Mouse (Mus musculus): ENCODE results near the gene Dnajc4. TPM values are rescaled to one million over a fixed set of nuclear protein-coding genes. Genes with fewer than 3 reads are reported as not detected.
A peak's percentile ranks its signal among the peaks of the same experiment; 100 is the strongest.

Gene Dnajc4
- polyA plus RNA-seq, 1 experiment = 12.2 TPM

- no peak for TF ChIP-seq USF1 (IDR thresholded peaks at IDR 0.05; ENCODE audit: low read depth)
- TF ChIP-seq MYOG (IDR thresholded peaks at IDR 0.05; ENCODE audit: control insufficient read depth, extremely low read depth, insufficient read length) = no peak
- TF ChIP-seq CEBPB (IDR thresholded peaks at IDR 0.05; ENCODE audit: low read depth) = no peak
- no peak for TF ChIP-seq FOSL1 (IDR thresholded peaks at IDR 0.05; ENCODE audit: insufficient read depth, low read length, poor library complexity, severe bottlenecking)
- no peak for TF ChIP-seq MYOD1 (IDR thresholded peaks at IDR 0.05; ENCODE audit: control insufficient read depth, insufficient read length, low read depth)
- no peak for TF ChIP-seq CTCF (IDR thresholded peaks at IDR 0.05; ENCODE audit: control insufficient read depth, insufficient read depth, insufficient read length)
- TF ChIP-seq MAX (IDR thresholded peaks at IDR 0.05) = no peak
- Histone ChIP-seq H3K27me3 (ENCODE audit: control insufficient read depth, insufficient read depth, insufficient read length) (no peaks in the 10 kb centered on the region), H3K36me3 (ENCODE audit: control insufficient read depth, insufficient read depth) (peaks cover 37% of the 10 kb centered on the region), H3ac (ENCODE audit: control insufficient read depth, insufficient read length, low read depth) (peak overlapping the region; percentile 16), H3K79me3 (ENCODE audit: low read depth) (peaks cover 31% of the 10 kb centered on the region), H3K4me3 (ENCODE audit: insufficient read depth, poor library complexity, severe bottlenecking) (no peak overlapping the region), H3K79me2 (ENCODE audit: control insufficient read depth, insufficient read depth) (peaks cover 54% of the 10 kb centered on the region)
Measured at GRCm38 (mm10) chr19:6977759-6978638, 14.4 kb downstream of the Dnajc4 start.

- peaks cover 27% of the 10 kb centered on the region for H3K36me3 ChIP-seq (ENCODE audit: control insufficient read depth, insufficient read depth)
- H3ac ChIP-seq (ENCODE audit: control insufficient read depth, insufficient read length, low read depth) = peak within 1 kb of the TSS; percentile 90
- H3K4me3 ChIP-seq (ENCODE audit: insufficient read depth, poor library complexity, severe bottlenecking) = peak within 1 kb of the TSS; percentile 99
- H3K79me3 ChIP-seq (ENCODE audit: low read depth) = peaks cover 31% of the 10 kb centered on the region
- peaks cover 58% of the 10 kb centered on the region for H3K79me2 ChIP-seq (ENCODE audit: control insufficient read depth, insufficient read depth)
- TF ChIP-seq CTCF (IDR thresholded peaks at IDR 0.05; ENCODE audit: control insufficient read depth, insufficient read depth, insufficient read length) (peak; percentile 29), MYOG (IDR thresholded peaks at IDR 0.05; ENCODE audit: control insufficient read depth, extremely low read depth, insufficient read length) (no peak), MYOD1 (IDR thresholded peaks at IDR 0.05; ENCODE audit: control insufficient read depth, insufficient read length, low read depth) (peak; percentile 96), USF1 (IDR thresholded peaks at IDR 0.05; ENCODE audit: low read depth) (no peak), FOSL1 (IDR thresholded peaks at IDR 0.05; ENCODE audit: insufficient read depth, low read length, poor library complexity, severe bottlenecking) (no peak), CEBPB (IDR thresholded peaks at IDR 0.05; ENCODE audit: low read depth) (peak; percentile 79), MAX (IDR thresholded peaks at IDR 0.05) (no peak)
- no peaks in the 10 kb centered on the region for H3K27me3 ChIP-seq (ENCODE audit: control insufficient read depth, insufficient read depth, insufficient read length)
Measured at GRCm38 (mm10) chr19:6975537-6976521, 16.5 kb downstream of the Dnajc4 start, which contains the start of gene Plcb3. Gene Plcb3 (minus strand): TSS chr19:6976470.

GRCm38 (mm10) chr19:6974211-6975205 lies 17.9 kb downstream of the Dnajc4 start, which contains the start of gene Ppp1r14b:
Gene Ppp1r14b (plus strand): TSS chr19:6974968.
- no peak for TF ChIP-seq FOSL1 (IDR thresholded peaks at IDR 0.05; ENCODE audit: insufficient read depth, low read length, poor library complexity, severe bottlenecking)
- peak; percentile 4 for TF ChIP-seq MAX (IDR thresholded peaks at IDR 0.05)
- peak; percentile 87 for TF ChIP-seq USF1 (IDR thresholded peaks at IDR 0.05; ENCODE audit: low read depth)
- peaks cover 31% of the 10 kb centered on the region for H3K79me3 ChIP-seq (ENCODE audit: low read depth)
- peaks cover 55% of the 10 kb centered on the region for H3K79me2 ChIP-seq (ENCODE audit: control insufficient read depth, insufficient read depth)
- H3K36me3 ChIP-seq (ENCODE audit: control insufficient read depth, insufficient read depth) = peaks cover 27% of the 10 kb centered on the region
- peak within 1 kb of the TSS; percentile 90 for H3ac ChIP-seq (ENCODE audit: control insufficient read depth, insufficient read length, low read depth)
- H3K27me3 ChIP-seq (ENCODE audit: control insufficient read depth, insufficient read depth, insufficient read length) = no peaks in the 10 kb centered on the region
- peak within 1 kb of the TSS; percentile 99 for H3K4me3 ChIP-seq (ENCODE audit: insufficient read depth, poor library complexity, severe bottlenecking)

GRCm38 (mm10) chr19:6973581-6974190 lies 18.7 kb downstream of the Dnajc4 start:
- Histone ChIP-seq H3ac (ENCODE audit: control insufficient read depth, insufficient read length, low read depth) (peak overlapping the region; percentile 50), H3K36me3 (ENCODE audit: control insufficient read depth, insufficient read depth) (peaks cover 24% of the 10 kb centered on the region), H3K79me2 (ENCODE audit: control insufficient read depth, insufficient read depth) (peaks cover 56% of the 10 kb centered on the region), H3K4me3 (ENCODE audit: insufficient read depth, poor library complexity, severe bottlenecking) (peak overlapping the region; percentile 99), H3K27me3 (ENCODE audit: control insufficient read depth, insufficient read depth, insufficient read length) (no peaks in the 10 kb centered on the region), H3K79me3 (ENCODE audit: low read depth) (peaks cover 34% of the 10 kb centered on the region)
- no peak for TF ChIP-seq MYOD1 (IDR thresholded peaks at IDR 0.05; ENCODE audit: control insufficient read depth, insufficient read length, low read depth)
- TF ChIP-seq MAX (IDR thresholded peaks at IDR 0.05) = no peak
- no peak for TF ChIP-seq MYOG (IDR thresholded peaks at IDR 0.05; ENCODE audit: control insufficient read depth, extremely low read depth, insufficient read length)
- TF ChIP-seq FOSL1 (IDR thresholded peaks at IDR 0.05; ENCODE audit: insufficient read depth, low read length, poor library complexity, severe bottlenecking) = no peak
- TF ChIP-seq CTCF (IDR thresholded peaks at IDR 0.05; ENCODE audit: control insufficient read depth, insufficient read depth, insufficient read length) = no peak
- no peak for TF ChIP-seq CEBPB (IDR thresholded peaks at IDR 0.05; ENCODE audit: low read depth)
- TF ChIP-seq USF1 (IDR thresholded peaks at IDR 0.05; ENCODE audit: low read depth) = no peak

All from C2C12 (cell line).